Mouse (Mus musculus): Measurements from ENCODE around the gene Slc17a7. TPM values are rescaled to one million over a fixed set of nuclear protein-coding genes. Genes with fewer than 3 reads are reported as not detected.

Gene Slc17a7
- polyA plus RNA-seq, 1 experiment from 2014 or later: 0.71 TPM

- WGBS: 3% methylated on average over 23 of the region's 23 CpGs
- no peaks in the 10 kb centered on the region for H3K36me3 ChIP-seq
- peaks cover 99% of the 10 kb centered on the region for H3K27me3 ChIP-seq (ENCODE audit: insufficient read depth, poor library complexity, severe bottlenecking)
- peaks cover 30% of the 10 kb centered on the region for H3K4me1 ChIP-seq (replicated peaks)
- peak overlapping the region; percentile 38 for H3K4me3 ChIP-seq
- H3K9me3 ChIP-seq: peaks cover 16% of the 10 kb centered on the region; the same call in 1 of the 2 replicates
- H3K27ac ChIP-seq: no peak overlapping the region
- no peak for DNase-seq (ENCODE audit: low spot score)
Measured at GRCm38 (mm10) chr7:45175929-45176328, 12.2 kb downstream of the Slc17a7 start.

- H3K9me3 ChIP-seq: peaks cover 13% of the 10 kb centered on the region; the same call in 1 of the 2 replicates
- no peak for DNase-seq (ENCODE audit: low spot score)
- H3K27ac ChIP-seq: no peak overlapping the region
- H3K36me3 ChIP-seq: no peaks in the 10 kb centered on the region
- WGBS: 4% methylated on average over 31 of the region's 31 CpGs
- H3K27me3 ChIP-seq (ENCODE audit: insufficient read depth, poor library complexity, severe bottlenecking): peaks cover 99% of the 10 kb centered on the region
- peak overlapping the region; percentile 38 for H3K4me3 ChIP-seq
- peaks cover 34% of the 10 kb centered on the region for H3K4me1 ChIP-seq (replicated peaks)
Measured at GRCm38 (mm10) chr7:45176356-45176755, 12.6 kb downstream of the Slc17a7 start.

GRCm38 (mm10) chr7:45178550-45178949, 14.8 kb downstream of the Slc17a7 start:
- no peaks in the 10 kb centered on the region for H3K36me3 ChIP-seq
- H3K4me3 ChIP-seq: no peak overlapping the region
- H3K27ac ChIP-seq: no peak overlapping the region
- peaks cover 51% of the 10 kb centered on the region for H3K4me1 ChIP-seq (replicated peaks)
- H3K27me3 ChIP-seq (ENCODE audit: insufficient read depth, poor library complexity, severe bottlenecking): peaks cover 99% of the 10 kb centered on the region
- WGBS: 19% methylated on average over 7 of the region's 7 CpGs
- H3K9me3 ChIP-seq: no peaks in the 10 kb centered on the region
- DNase-seq (ENCODE audit: low spot score): no peak

- no peaks in the 10 kb centered on the region for H3K36me3 ChIP-seq
- peaks cover 100% of the 10 kb centered on the region for H3K27me3 ChIP-seq (ENCODE audit: insufficient read depth, poor library complexity, severe bottlenecking)
- no peak for DNase-seq (ENCODE audit: low spot score)
- H3K4me1 ChIP-seq (replicated peaks): peaks cover 53% of the 10 kb centered on the region
- no peak within 1 kb of the TSS for H3K27ac ChIP-seq
- no peak within 1 kb of the TSS for H3K4me3 ChIP-seq
- WGBS: 33% methylated on average over 7 of the region's 7 CpGs
- no peaks in the 10 kb centered on the region for H3K9me3 ChIP-seq
Measured at GRCm38 (mm10) chr7:45179469-45179868, 15.7 kb downstream of the Slc17a7 start, which contains the start of gene Gfy. TSS of gene Gfy (minus strand) at chr7:45179569.

- Histone ChIP-seq H3K36me3 (no peaks in the 10 kb centered on the region), H3K27ac (no peak within 1 kb of the TSS), H3K4me3 (peak within 1 kb of the TSS; percentile 45), H3K4me1 (replicated peaks) (peaks cover 43% of the 10 kb centered on the region), H3K9me3 (no peaks in the 10 kb centered on the region), H3K27me3 (ENCODE audit: insufficient read depth, poor library complexity, severe bottlenecking) (peaks cover 100% of the 10 kb centered on the region)
- 24% methylated on average over 20 of the region's 20 CpGs for WGBS
- DNase-seq (ENCODE audit: low spot score): no peak
Measured at GRCm38 (mm10) chr7:45180896-45181477, 17.2 kb downstream of the Slc17a7 start, which contains the start of gene Pth2. TSS of gene Pth2 (plus strand) at chr7:45180995.

- Histone ChIP-seq H3K36me3 (no peaks in the 10 kb centered on the region), H3K9me3 (no peaks in the 10 kb centered on the region), H3K4me1 (replicated peaks) (peaks cover 38% of the 10 kb centered on the region), H3K27ac (no peak overlapping the region), H3K27me3 (ENCODE audit: insufficient read depth, poor library complexity, severe bottlenecking) (peaks cover 100% of the 10 kb centered on the region), H3K4me3 (peak overlapping the region; percentile 45)
- no peak for DNase-seq (ENCODE audit: low spot score)
- 5% methylated on average over 35 of the region's 35 CpGs for WGBS
Measured at GRCm38 (mm10) chr7:45181540-45181939, 17.8 kb downstream of the Slc17a7 start.

- WGBS: under 1% methylated on average over 34 of the region's 34 CpGs
- peak; percentile 89 for DNase-seq (ENCODE audit: low spot score)
Measured at GRCm38 (mm10) chr7:45182199-45182601, 18.5 kb downstream of the Slc17a7 start.

GRCm38 (mm10) chr7:45182606-45183005, 18.9 kb downstream of the Slc17a7 start:
- Histone ChIP-seq H3K36me3 (no peaks in the 10 kb centered on the region), H3K27me3 (ENCODE audit: insufficient read depth, poor library complexity, severe bottlenecking) (peaks cover 99% of the 10 kb centered on the region), H3K4me3 (peak overlapping the region; percentile 45), H3K4me1 (replicated peaks) (peaks cover 32% of the 10 kb centered on the region), H3K27ac (no peak overlapping the region), H3K9me3 (no peaks in the 10 kb centered on the region)
- no peak for DNase-seq (ENCODE audit: low spot score)
- 16% methylated on average over 11 of the region's 11 CpGs for WGBS

More at GRCm38 (mm10) chr7:45182199-45182601, 18.5 kb downstream of the Slc17a7 start:
- H3K4me3 ChIP-seq: peak overlapping the region; percentile 45
- no peaks in the 10 kb centered on the region for H3K36me3 ChIP-seq
- H3K9me3 ChIP-seq: no peaks in the 10 kb centered on the region
- H3K27ac ChIP-seq: no peak overlapping the region
- H3K27me3 ChIP-seq (ENCODE audit: insufficient read depth, poor library complexity, severe bottlenecking): peaks cover 100% of the 10 kb centered on the region
- peaks cover 34% of the 10 kb centered on the region for H3K4me1 ChIP-seq (replicated peaks)

GRCm38 (mm10) chr7:45183672-45184071, 19.9 kb downstream of the Slc17a7 start:
- WGBS: 58% methylated on average over 7 of the region's 7 CpGs
- no peak overlapping the region for H3K27ac ChIP-seq
- H3K36me3 ChIP-seq: no peaks in the 10 kb centered on the region
- H3K4me1 ChIP-seq (replicated peaks): peaks cover 32% of the 10 kb centered on the region
- DNase-seq (ENCODE audit: low spot score): no peak
- peaks cover 99% of the 10 kb centered on the region for H3K27me3 ChIP-seq (ENCODE audit: insufficient read depth, poor library complexity, severe bottlenecking)
- no peaks in the 10 kb centered on the region for H3K9me3 ChIP-seq
- H3K4me3 ChIP-seq: no peak overlapping the region

GRCm38 (mm10) chr7:45185921-45186320, 22.2 kb downstream of the Slc17a7 start:
- H3K27ac ChIP-seq: 0 out of 2 replicates have a peak overlapping the region, but pooled peaks have one; percentile 20
- H3K36me3 ChIP-seq: no peaks in the 10 kb centered on the region
- H3K9me3 ChIP-seq: no peaks in the 10 kb centered on the region
- 68% methylated on average over 7 of the region's 7 CpGs for WGBS
- peaks cover 31% of the 10 kb centered on the region for H3K4me1 ChIP-seq (replicated peaks)
- H3K4me3 ChIP-seq: no peak overlapping the region
- peaks cover 97% of the 10 kb centered on the region for H3K27me3 ChIP-seq (ENCODE audit: insufficient read depth, poor library complexity, severe bottlenecking)
- no peak for DNase-seq (ENCODE audit: low spot score)

GRCm38 (mm10) chr7:45189600-45189999, 25.9 kb downstream of the Slc17a7 start:
- Histone ChIP-seq H3K27me3 (ENCODE audit: insufficient read depth, poor library complexity, severe bottlenecking) (peaks cover 81% of the 10 kb centered on the region), H3K9me3 (no peaks in the 10 kb centered on the region), H3K4me3 (no peak overlapping the region), H3K4me1 (replicated peaks) (peaks cover 34% of the 10 kb centered on the region), H3K36me3 (no peaks in the 10 kb centered on the region), H3K27ac (no peak overlapping the region)
- 59% methylated on average over 16 of the region's 16 CpGs for WGBS
- no peak for DNase-seq (ENCODE audit: low spot score)

GRCm38 (mm10) chr7:45190186-45190585, 26.4 kb downstream of the Slc17a7 start:
- Histone ChIP-seq H3K9me3 (no peaks in the 10 kb centered on the region), H3K27ac (no peak overlapping the region), H3K4me1 (replicated peaks) (peaks cover 34% of the 10 kb centered on the region), H3K36me3 (no peaks in the 10 kb centered on the region), H3K27me3 (ENCODE audit: insufficient read depth, poor library complexity, severe bottlenecking) (peaks cover 75% of the 10 kb centered on the region), H3K4me3 (no peak overlapping the region)
- WGBS: 90% methylated on average over 6 of the region's 6 CpGs
- DNase-seq (ENCODE audit: low spot score): no peak

GRCm38 (mm10) chr7:45191161-45191560, 27.4 kb downstream of the Slc17a7 start:
- 74% methylated on average over 2 of the region's 2 CpGs for WGBS
- H3K27me3 ChIP-seq (ENCODE audit: insufficient read depth, poor library complexity, severe bottlenecking): peaks cover 74% of the 10 kb centered on the region

More at GRCm38 (mm10) chr7:45191161-45191560, 27.4 kb downstream of the Slc17a7 start:
- Histone ChIP-seq H3K27ac (no peak overlapping the region), H3K4me3 (no peak overlapping the region), H3K9me3 (no peaks in the 10 kb centered on the region), H3K4me1 (replicated peaks) (peaks cover 42% of the 10 kb centered on the region), H3K36me3 (no peaks in the 10 kb centered on the region)
- no peak for DNase-seq (ENCODE audit: low spot score)
